Mouse (Mus musculus) intestine, embryonic 16.5 days (tissue): Measurements from ENCODE around the gene Fam107b. TPM values are rescaled to one million over a fixed set of nuclear protein-coding genes. Genes with fewer than 3 reads are reported as not detected.
"Not testable (repeated sequence)": the region's sequence is repeated elsewhere in the genome, so short reads cannot be mapped to it uniquely, and the experiment has no call there.

Experiments used
- ATAC-seq: fragments of 200-750 bp; cut with Nextera tagmentation; 2 replicates; pipeline ENCODE4 v1.8.0; 2017; ENCODE audit warnings: moderate TSS enrichment, moderate library complexity
- H3K27ac ChIP-seq: fragments of 300-500 bp; sonication (generic); 2 replicates; pipeline ENCODE4 v1.5.1; 2014; ENCODE audit warnings: mild to moderate bottlenecking, low read length
- H3K27me3 ChIP-seq: fragments of 300-500 bp; sonication (generic); replicated peaks from 2 replicates; pipeline ENCODE4 v1.6.1; 2014; ENCODE audit warnings: low read length, control low read depth, mixed read lengths; ENCODE audit not compliant: control insufficient read depth, insufficient read depth
- H3K36me3 ChIP-seq: fragments of 300-500 bp; sonication (generic); 2 replicates; pipeline ENCODE4 v1.6.1; 2014; ENCODE audit warnings: low read length, control low read depth; ENCODE audit not compliant: control insufficient read depth, insufficient read depth
- H3K4me1 ChIP-seq: fragments of 300-500 bp; sonication (generic); 2 replicates; pipeline ENCODE4 v1.6.1; 2014; ENCODE audit warnings: low read length, control low read depth, mixed read lengths; ENCODE audit not compliant: control insufficient read depth, insufficient read depth
- H3K4me2 ChIP-seq: fragments of 300-500 bp; sonication (generic); 2 replicates; pipeline ENCODE4 v1.6.1; 2014; ENCODE audit warnings: low read depth, low read length, control low read depth
- H3K4me3 ChIP-seq: fragments of 300-500 bp; sonication (generic); 2 replicates; pipeline ENCODE4 v1.5.1; 2014; ENCODE audit warnings: mild to moderate bottlenecking, low read length
- H3K9ac ChIP-seq: fragments of 300-500 bp; sonication (generic); 2 replicates; pipeline ENCODE4 v1.6.1; 2014; ENCODE audit warnings: low read depth, low read length
- H3K9me3 ChIP-seq: fragments of 300-500 bp; sonication (generic); 2 replicates; pipeline ENCODE4 v1.6.1; 2016; ENCODE audit warnings: low read length, control low read depth; ENCODE audit not compliant: control insufficient read depth
- WGBS: fragments of 180-500 bp; shearing (Covaris S2); extraction: QIAGEN DNeasy Blood & Tissue Kit; methylation state at CpG from one replicate; pipeline ENCODE4 v1.1.7; 2014; 5-methylcytosine and 5-hydroxymethylcytosine counted together
- polyA plus RNA-seq: library from polyadenylated mRNA; unstranded; fragments of >200 nt; fragmentation: Nextera tagmentation; extraction: Ambion mirVana; gene quantifications from 2 replicates; pipeline ENCODE4 v1.2.1, GENCODE M21; 2015

Gene Fam107b
- polyA plus RNA-seq, 1 experiment from 2014 or later, result 36.8 TPM

DNA sequence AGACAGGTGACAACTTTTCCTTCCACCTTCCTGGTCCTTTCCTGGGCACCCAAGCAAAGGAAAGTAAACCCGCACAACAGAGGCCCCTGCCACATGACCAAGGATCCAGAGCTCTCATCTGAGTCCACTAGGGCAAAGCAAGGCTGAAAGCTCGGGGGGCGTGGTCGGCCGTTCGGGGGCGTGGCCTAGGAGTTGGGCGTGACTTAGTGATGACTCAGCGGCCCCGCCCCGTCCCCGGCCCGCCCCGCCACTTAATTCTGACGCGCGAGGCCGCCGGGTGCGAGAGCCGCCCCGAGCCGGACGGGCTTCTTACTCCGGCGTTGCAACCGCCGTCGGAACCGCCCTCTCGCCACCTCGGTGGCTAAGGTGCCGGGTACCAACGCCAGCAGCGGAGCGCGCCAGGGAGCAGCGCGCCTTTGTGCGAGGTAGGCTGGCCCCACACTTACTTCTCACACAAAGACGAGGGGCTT lies 143.0 kb downstream of the Fam107b start:
- Histone ChIP-seq H3K9me3 (no peaks in the 10 kb centered on the region), H3K4me3 (peak overlapping the region; percentile 66), H3K36me3 (no peaks in the 10 kb centered on the region), H3K27me3 (no peaks in the 10 kb centered on the region), H3K4me1 (peaks cover 26% of the 10 kb centered on the region), H3K27ac (peak overlapping the region; percentile 52), H3K4me2 (peak overlapping the region; percentile 90), H3K9ac (peak overlapping the region; percentile 91)
- ATAC-seq, result peak; percentile 96
- under 1% methylated on average over 41 of the region's 41 CpGs for WGBS

DNA sequence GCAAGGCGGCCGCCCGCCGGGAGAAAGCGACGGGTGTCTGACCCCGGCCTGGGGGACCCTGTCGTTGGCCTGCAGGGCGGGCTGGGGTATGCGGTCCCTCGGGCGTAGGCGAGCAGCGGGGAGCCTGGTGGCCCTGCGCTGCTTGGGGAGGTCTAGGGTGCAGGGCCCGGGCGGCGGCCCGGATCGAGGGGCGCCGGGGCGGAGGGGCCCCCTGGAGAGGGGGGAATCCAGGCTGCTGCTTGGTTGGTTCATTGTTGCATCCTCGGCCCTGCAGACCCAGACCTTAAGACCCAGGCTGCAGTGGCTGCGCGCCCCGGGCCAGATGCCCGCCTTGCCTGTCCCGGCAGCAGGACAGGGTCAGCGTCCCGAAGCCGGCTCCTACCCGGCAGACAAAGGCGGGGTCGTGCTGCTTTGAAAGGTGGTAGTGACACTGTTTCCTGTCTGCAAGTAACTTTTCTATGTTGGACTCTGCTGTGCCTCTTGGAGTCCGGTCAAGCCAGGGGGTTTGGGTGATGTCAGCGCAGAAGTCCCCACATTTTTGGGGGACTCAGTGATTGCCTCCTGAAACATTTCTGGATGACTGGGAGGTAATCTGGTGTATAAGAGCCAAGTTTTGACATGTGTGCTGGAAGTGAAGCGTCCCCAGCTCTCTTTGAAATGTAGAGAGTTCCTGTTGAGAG lies 143.5 kb downstream of the Fam107b start:
- no peaks in the 10 kb centered on the region for H3K36me3 ChIP-seq
- peak overlapping the region; percentile 91 for H3K9ac ChIP-seq
- H3K4me1 ChIP-seq, result peaks cover 26% of the 10 kb centered on the region
- H3K4me3 ChIP-seq, result peak overlapping the region; percentile 66
- WGBS, result 2% methylated on average over 38 of the region's 38 CpGs
- no peaks in the 10 kb centered on the region for H3K27me3 ChIP-seq
- H3K9me3 ChIP-seq, result no peaks in the 10 kb centered on the region
- H3K27ac ChIP-seq, result peak overlapping the region; percentile 49
- ATAC-seq, result peak; percentile 65
- peak overlapping the region; percentile 90 for H3K4me2 ChIP-seq

DNA sequence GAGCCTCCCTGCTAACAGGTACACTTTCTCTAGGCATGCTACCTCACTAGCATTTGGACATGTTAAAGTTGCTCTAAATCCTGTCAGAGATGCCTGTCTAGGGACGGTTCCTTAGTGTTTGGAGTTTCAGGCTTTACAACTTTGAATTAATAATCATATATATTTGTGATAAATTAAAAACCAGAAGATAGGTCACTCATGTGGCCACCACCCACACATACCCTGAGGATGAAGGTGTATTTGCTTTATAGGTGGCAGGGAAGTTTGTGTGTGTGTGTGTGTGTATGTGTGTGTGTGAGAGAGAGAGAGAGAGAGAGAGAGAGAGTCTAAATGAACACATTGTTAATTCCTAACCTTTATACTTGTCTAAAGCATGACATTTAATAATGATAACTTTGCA lies 144.2 kb downstream of the Fam107b start:
- Histone ChIP-seq H3K4me1 (peaks cover 26% of the 10 kb centered on the region), H3K9ac (peak overlapping the region; percentile 91), H3K4me3 (peak overlapping the region; percentile 66), H3K27me3 (no peaks in the 10 kb centered on the region), H3K9me3 (no peaks in the 10 kb centered on the region), H3K4me2 (peak overlapping the region; percentile 90), H3K36me3 (no peaks in the 10 kb centered on the region), H3K27ac (no peak overlapping the region; the same call in 1 of the 2 replicates)
- no peak for ATAC-seq
- 59% methylated on average over 1 of the region's 1 CpGs for WGBS

DNA sequence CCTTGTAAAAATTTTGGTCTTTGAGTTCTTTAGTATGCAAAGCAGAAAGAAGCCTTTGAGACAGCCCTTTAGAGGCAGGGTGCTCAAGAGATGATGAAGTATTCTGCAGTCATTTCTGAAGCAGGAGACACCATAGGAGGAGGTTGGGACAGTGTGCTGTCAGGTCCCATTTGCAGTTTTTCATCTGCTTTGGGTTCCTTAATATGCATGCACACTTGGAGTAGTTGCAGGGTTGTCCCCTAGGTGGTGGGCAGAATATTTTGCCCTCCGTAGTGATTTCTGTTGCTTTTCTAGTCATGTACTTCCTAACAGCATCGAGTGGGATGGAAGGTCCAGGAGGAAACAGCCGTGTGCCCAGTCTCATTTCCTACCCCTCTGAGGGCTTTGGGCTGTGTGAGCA lies 145.1 kb downstream of the Fam107b start:
- no peak for ATAC-seq
- Histone ChIP-seq H3K4me2 (peak overlapping the region; percentile 11), H3K4me1 (peaks cover 26% of the 10 kb centered on the region), H3K27ac (no peak overlapping the region), H3K9ac (no peak overlapping the region), H3K27me3 (no peaks in the 10 kb centered on the region), H3K36me3 (no peaks in the 10 kb centered on the region), H3K9me3 (no peaks in the 10 kb centered on the region), H3K4me3 (no peak overlapping the region)
- 51% methylated on average over 3 of the region's 3 CpGs for WGBS

DNA sequence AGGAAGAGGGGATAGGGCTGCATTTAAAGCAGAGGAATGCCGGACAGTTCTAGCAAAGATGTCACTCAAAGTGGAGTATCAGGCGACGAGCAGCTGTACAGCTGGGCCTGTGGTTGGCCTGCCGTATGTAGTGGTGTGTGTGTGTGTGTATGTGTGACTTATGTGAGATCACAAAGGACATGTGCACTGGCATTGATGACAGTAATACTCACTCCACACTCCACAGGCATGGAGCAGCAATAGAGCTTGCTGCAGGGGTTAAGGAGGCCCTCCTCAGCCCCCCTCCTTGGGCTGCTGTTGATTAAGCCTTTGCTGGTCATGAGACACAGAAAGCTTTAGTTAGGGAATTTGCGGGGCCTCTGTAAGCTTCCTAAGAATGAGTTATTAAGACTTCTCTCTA lies 147.0 kb downstream of the Fam107b start:
- Histone ChIP-seq H3K4me1 (peaks cover 25% of the 10 kb centered on the region), H3K27me3 (no peaks in the 10 kb centered on the region), H3K4me3 (no peak overlapping the region), H3K27ac (no peak overlapping the region), H3K9me3 (no peaks in the 10 kb centered on the region), H3K9ac (no peak overlapping the region), H3K4me2 (no peak overlapping the region), H3K36me3 (no peaks in the 10 kb centered on the region)
- 64% methylated on average over 5 of the region's 5 CpGs for WGBS
- no peak for ATAC-seq

DNA sequence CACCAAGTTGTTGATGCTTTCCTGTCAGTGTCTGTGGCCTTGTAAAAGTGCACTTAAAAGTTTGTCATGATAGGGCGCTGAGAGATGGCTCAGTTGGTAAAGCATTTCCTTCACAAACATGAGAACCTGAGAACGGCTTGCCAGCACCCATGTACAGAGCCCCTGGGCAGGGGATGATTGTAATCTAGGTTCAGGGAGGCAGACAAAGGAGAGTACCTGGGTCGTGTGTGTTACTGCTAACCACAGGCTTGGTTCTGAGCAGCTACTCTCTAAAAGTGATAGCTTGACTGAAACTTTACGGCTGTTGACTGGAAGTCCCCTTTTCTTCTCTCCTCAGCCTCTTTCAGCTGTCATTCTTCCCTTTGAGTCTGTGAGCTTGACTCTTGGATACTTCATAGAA lies 147.6 kb downstream of the Fam107b start:
- no peak overlapping the region for H3K9ac ChIP-seq
- H3K4me3 ChIP-seq, result no peak overlapping the region
- no peak overlapping the region for H3K27ac ChIP-seq
- peaks cover 19% of the 10 kb centered on the region for H3K4me1 ChIP-seq
- no peak overlapping the region for H3K4me2 ChIP-seq
- H3K9me3 ChIP-seq, result no peaks in the 10 kb centered on the region
- no peak for ATAC-seq
- H3K27me3 ChIP-seq, result no peaks in the 10 kb centered on the region
- no peaks in the 10 kb centered on the region for H3K36me3 ChIP-seq
- 69% methylated on average over 4 of the region's 4 CpGs for WGBS

DNA sequence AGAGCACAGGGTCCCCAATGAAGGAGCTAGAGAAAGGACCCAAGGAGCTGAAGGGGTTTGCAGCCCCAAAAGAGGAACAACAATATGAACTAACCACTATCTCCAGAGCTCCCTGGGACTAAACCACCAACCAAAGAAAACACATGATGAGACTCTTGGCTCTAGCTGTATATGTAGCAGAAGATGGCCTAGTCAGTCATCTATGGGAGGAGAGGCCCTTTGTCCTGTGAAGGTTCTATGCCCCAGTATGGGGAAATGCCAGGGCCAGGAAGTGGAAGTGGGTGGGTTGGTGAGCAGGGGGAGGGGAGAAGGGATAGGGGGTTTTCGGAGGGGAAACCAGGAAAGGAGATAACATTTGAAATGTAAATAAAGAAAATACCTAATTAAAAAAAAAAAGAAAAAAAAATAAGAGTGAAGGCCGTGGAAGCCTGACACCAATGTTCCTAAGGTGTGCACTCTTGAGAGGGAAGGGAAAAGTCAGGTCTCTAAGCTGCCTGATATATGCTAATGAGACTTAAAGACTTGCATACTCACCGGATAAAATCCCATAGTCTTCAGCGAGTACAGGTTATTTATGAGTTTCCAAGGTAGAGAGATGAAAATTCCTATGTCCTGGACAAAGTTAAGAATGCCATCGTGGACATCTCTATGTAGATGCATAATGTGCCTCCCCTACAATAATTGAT lies 149.3 kb downstream of the Fam107b start:
- 82% methylated on average over 5 of the region's 5 CpGs for WGBS
- not testable (repeated sequence) for H3K9ac ChIP-seq, H3K36me3 ChIP-seq, H3K27ac ChIP-seq, H3K9me3 ChIP-seq, ATAC-seq, H3K4me2 ChIP-seq, H3K27me3 ChIP-seq, H3K4me3 ChIP-seq
- peaks cover 14% of the 10 kb centered on the region for H3K4me1 ChIP-seq

DNA sequence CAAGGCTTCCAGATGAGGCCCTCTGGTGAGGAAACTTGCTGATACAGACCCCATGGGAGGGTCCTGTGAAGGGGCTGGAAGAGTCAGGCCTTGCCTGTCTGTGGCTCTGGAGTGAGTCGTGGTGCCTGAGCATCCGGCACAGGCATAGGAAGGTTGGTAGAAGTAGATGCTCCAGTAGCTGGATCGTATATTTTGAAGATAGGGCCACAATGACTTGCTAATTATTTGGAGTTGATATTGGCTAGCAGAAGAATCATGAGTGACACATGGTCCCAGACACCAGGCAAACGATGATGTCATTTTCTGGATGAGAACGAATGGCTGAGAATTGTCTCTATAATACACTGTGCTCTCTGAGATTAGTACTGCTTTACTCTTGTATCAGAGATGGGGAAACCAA lies 150.8 kb downstream of the Fam107b start:
- Histone ChIP-seq H3K9ac (no peak overlapping the region), H3K36me3 (no peaks in the 10 kb centered on the region), H3K27ac (no peak overlapping the region), H3K4me3 (no peak overlapping the region), H3K27me3 (no peaks in the 10 kb centered on the region), H3K9me3 (no peaks in the 10 kb centered on the region), H3K4me1 (peaks cover 6% of the 10 kb centered on the region), H3K4me2 (no peak overlapping the region)
- ATAC-seq, result no peak
- WGBS, result 87% methylated on average over 5 of the region's 5 CpGs

DNA sequence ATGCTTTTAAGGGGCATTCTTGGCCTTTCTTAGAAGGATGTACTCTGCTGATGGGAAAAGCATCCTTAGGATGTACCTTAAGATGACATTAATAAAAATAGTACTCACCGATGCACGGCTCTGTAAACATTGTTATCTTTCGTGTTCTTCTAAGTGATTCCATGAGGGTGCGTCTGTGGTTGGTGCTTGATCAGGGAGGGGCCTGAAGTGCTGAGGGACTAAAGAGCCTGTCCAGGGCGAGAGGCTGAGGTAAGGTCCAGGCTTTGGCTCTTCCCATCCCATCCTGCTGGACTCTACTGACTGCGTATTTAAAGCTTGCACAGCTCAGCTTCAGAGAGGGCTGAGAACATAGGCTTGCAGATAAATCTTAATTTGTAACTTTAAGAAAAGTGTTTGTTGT lies 151.7 kb downstream of the Fam107b start:
- 45% methylated on average over 6 of the region's 6 CpGs for WGBS
- ATAC-seq, result no peak

More for the DNA sequence above, 151.7 kb downstream of the Fam107b start:
- Histone ChIP-seq H3K4me3 (no peak overlapping the region), H3K9me3 (no peaks in the 10 kb centered on the region), H3K27ac (no peak overlapping the region), H3K9ac (no peak overlapping the region), H3K36me3 (no peaks in the 10 kb centered on the region), H3K4me1 (peaks cover 7% of the 10 kb centered on the region), H3K27me3 (no peaks in the 10 kb centered on the region), H3K4me2 (no peak overlapping the region)
